Mouse (Mus musculus) R1 (cell line): ENCODE results near the gene Itgal.
"Not testable (repeated sequence)": the region's sequence is repeated elsewhere in the genome, so short reads cannot be mapped to it uniquely, and the experiment has no call there.

Experiments used
- DNase-seq: peaks from one replicate; pipeline ENCODE4 v3.0.0-alpha.2; 2018; ENCODE audit warnings: low read depth, low spot score

Gene Itgal

DNA sequence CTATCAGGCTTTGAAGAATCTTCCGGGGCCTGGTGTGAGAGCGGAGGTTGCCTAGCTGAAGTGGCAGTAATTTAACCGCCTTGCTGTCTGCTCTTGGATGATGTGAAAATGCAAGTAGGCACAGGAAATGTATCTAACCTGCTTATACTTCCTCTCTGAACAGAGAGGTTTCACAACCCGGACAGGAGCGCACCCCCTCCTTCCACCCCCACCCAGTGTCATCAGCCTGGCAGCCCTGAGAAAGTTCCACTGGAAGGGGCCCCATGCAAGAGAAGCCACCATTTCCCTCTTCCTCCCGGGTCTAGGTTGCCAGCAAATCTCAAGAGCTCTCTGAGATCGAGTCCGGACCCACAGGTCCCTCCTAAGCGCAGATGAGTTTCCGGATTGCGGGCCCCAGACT lies at the start of gene Itgal:
TSS of gene Itgal (plus strand) at position 163 of the 400 bp plus-strand sequence.
- no peak for DNase-seq

DNA sequence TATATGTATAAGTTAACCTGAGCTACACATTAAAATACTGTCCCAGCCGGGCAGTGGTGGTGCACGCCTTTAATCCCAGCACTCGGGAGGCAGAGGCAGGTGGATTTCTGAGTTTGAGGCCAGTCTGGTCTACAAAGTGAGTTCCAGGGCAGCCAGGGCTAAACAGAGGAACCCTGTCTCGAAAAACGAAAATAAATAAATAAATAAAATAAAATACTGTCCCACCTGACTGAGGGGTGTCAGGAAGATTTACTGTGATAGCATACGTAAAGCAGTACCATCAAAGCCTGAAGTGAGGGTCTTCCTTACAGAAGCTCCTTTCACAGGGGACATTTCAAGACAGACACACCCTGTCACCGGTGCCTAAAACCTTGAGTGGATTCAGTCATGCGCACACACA lies 45.5 kb upstream of the Itgal start:
- DNase-seq, result not testable (repeated sequence)

DNA sequence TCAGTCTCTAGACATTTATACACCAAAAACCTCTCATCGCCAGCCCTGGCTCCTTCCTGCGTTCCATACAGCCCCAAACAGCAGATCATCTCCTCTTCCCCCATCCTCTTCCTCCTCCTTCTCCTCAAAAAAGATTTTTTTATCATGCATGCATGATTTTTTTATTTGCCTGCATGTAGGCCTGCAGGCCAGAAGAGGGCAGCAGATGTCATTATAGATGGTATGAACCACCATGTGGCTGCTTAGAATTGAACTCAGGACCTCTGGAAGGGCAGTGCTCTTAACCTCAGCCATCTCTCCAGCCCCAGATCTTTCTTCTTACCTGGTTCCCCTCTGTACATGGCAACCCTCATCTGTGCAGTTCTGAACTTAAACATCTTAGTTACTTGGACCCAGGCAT lies 43.6 kb upstream of the Itgal start:
- peak; percentile 69 for DNase-seq

DNA sequence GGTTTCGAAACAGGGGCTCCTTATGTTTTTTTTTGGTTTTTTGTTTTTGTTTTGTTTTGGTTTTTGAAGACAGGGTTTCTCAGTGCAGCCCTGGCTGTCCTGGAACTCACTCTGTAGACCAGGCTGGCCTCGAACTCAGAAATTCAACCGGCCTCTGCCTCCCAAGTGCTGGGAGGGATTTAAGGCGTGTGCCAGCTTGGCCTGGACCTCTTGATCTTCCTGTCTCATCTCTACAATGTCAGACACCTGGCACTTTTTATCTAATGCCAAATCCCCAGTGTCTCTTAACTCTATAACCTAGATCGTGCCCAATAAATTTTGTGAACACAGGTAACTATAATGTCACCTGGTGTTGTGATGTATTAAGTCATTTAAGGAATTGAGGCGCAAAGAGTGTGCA lies 42.7 kb upstream of the Itgal start:
- no peak for DNase-seq

DNA sequence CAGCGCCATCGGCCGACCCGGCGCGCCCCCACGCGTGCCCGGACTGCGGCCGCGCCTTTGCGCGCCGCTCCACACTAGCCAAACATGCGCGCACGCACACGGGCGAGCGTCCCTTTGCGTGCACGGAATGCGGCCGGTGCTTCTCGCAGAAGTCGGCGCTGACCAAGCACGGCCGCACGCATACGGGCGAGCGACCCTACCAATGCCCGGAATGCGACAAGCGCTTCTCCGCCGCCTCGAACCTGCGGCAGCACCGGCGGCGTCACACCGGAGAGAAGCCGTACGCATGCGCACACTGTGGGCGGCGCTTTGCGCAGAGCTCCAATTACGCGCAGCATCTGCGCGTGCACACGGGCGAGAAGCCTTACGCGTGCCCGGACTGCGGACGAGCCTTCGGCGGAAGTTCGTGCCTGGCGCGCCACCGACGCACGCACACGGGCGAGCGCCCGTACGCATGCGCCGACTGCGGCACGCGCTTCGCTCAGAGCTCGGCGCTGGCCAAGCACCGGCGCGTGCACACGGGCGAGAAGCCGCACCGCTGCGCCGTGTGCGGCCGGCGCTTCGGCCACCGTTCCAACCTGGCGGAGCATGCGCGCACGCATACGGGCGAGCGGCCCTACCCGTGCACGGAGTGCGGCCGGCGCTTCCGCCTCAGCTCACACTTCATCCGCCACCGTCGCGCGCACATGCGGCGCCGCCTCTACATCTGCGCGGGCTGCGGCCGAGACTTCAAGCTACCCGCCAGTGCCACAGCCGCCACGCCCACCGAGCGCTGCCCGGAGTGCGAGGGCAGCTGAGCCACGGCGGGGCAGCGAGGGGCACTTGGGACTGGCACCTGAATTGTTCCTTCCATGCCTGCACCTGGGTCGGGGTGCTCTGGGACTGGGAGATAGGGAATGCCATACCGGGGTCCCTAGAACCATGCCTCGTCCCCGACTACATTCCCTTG lies 42.0 kb upstream of the Itgal start:
- DNase-seq, result peak; percentile 97

DNA sequence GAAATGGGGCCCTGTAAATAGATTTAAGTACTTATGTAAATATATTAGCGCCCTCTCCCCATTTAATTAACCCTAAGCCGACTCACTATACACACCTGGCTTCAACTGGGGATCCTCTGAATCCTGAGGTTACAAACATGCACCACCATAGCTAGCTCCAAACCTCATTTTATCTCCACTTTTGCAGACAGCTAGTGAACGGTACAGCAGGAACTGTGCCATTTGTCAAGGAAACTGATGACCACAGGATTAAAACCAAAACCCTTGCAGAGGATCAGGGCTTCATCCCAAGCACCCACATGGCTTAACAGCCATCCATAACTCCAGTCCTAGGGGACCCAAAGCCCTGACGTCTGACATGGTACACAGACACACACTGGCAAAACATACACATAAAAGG lies 41.1 kb upstream of the Itgal start:
- DNase-seq, result no peak

DNA sequence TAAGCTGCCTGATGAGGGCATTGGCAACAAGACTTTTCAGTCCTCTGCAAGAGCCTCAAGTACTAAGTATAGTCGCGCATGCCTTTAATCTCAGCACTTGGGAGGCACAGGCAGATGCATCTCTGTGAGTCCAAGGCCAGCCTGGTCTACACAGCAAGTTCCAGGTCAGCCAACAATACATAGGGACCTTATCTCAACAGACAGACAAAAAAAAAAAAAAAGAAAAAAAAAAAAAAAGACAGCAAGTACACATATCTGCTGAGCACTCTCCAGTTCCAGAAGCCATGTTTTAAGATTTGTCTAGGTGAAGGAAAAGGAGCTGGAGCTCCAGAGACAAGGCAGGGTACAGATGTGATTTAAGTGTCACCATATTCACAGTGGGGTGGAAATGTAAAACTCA lies 40.1 kb upstream of the Itgal start:
- no peak for DNase-seq

DNA sequence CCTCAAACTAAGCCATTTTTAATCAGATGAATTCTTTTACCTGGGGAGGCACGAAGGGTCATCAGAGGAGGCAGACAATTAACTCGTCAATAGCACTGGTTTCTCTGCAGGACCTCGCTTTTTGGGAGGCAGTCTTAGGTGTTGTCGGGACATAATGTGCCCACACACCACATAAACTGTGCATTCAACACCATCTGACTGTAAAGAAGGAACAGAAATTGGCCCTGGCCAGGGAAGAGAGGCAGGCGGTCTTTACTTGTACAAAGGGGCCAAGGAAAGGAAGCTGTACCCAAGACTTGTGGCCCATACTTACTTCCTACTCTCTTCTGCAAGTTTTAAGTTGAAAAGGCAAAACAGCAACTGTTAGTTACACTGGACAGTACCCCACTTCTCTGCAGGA lies 39.5 kb upstream of the Itgal start:
- DNase-seq, result no peak

DNA sequence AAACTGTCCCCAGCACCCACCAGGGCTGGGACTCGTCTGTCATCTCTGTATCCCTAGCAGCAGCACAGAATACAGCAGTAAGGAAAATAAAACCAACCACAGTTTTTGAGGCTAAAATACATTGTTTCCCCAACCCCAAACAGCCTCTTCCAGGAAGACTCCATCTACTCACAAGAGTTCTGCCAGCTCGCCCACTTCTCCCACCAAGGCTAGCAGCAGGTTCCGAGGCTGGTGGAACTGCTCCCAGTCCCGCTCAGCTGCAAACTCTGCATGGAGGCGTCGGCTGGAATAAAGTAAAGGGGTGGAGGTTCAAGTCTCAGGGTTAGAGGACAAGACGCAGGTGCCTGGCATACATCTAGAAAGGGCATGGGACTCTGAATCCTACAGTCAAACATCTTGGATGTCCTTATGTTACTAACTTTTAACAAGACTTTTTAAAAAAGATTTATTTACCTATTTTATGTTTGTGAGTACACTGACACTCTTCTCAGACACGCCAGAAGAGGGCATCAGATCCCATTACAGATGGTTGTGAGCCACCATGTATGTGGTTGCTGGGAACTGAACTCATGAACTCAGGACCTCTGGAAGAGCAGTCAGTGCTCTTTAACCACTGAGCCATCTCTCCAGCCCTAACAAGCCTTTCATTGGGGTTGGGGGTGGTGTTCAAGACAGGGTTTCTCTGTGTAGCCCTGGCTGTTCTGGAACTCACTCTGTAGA lies 36.7 kb upstream of the Itgal start:
- no peak for DNase-seq

DNA sequence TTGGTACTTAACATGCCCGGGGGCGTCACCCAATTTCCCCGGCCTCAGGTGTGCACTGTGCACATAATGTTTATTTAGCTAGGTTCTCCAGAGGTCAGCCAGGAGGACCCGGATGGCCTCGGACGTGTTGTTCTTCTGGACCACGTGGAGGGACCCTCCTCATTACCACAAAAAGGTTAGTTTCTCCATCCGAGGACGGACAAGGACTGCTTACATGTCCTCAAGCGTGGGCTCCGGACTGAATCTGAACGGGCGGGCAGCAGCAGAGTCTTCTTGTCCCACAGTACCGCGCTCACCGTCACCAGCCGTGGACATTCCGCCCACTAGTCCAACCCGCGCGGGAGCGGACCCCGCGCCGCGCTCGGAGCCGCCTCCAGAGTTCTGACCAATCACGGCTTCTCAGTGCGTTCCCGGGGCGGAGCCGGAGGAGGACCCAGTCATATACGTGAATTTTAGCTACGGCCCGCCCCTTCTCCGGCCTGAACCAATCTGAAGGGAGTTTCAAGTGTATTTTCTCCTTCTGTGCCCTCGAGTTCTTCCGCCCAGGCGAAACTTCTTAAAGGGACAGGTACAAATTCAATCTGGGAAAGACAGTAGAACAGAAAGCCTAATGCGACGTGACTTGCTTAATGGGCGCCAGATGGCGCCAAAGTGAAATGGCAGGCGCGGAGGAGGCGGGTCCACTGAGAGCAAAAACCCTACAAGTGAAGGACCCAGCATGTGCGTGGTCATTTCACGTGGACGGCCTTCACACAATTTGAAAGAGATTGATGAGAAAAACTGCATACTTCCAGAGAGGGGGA lies 35.5 kb upstream of the Itgal start, which contains the start of gene Dctpp1:
TSS of gene Dctpp1 (minus strand) at position 401 of the 803 bp plus-strand sequence.
- peak; percentile 100 for DNase-seq

DNA sequence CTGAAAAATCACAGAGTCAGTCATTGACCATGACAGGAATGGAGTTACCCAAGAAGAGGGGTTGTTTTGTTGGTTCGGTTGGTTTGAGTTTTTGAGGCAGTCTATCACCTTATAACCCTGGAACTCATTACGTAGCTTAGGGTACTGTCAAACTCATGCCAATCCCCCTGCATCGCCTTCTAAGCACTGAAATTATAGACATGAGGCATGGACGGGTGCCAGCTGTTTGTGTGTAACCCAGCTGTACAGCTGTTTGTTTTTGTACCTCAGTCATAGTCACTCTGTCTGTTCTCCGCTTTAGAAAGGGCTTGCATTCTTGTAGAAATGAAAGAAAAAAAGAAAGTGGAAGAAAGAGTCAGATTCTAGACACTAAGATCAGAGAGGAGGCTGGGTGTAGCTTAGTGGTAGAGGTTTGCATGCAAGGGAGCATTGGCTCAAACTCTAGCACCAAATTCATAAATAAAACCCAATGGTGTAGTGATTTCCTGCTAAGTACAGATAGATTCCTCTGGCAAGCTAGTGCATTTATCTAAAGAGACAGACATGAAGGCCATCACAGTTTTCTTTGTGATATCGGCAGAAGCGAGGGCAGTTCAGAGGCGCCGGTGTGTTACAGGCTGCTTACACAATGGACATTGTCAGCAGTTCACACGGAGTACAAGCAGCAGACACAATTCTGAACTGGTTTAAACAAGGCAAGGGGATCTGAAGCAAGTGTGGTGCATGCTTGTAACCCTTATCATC lies 33.7 kb upstream of the Itgal start:
- DNase-seq, result no peak

DNA sequence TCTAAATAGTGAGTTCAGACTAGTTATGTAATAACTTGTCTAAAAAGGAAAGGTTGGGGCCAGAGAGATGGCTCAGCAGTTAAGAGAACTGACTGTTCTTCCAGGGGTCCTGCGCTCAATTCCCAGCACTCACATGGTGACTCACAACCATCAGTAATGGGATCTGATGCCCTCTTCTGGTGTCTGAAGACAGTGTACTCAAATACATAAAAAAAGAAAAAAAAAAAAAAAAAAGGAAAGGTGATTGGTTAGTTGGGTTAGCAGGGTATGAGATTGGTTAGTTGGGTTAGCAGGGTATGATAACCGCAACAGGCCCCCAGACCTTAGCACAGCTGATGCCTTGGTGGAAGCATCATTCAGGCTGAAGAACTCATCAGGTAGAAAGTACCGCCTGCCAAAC lies 32.5 kb upstream of the Itgal start:
- DNase-seq, result no peak

DNA sequence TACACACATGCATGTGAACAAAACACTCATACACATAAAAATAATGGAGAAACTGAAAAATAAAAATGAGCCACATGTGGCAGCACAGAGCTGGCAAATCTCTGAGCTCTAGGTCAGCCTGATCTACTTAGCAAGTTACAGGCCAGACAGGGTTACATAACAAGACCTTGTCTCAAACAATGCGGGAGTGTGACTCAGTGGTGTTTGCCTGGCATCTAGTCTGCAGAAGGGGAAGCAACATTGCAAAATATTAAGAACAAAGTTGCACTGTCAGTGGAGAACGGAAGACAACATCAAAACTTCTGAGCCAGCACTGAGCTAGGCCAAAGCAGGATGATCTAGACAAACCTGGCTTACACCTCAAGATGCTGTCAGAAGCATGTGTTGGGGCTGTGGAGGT lies 25.8 kb upstream of the Itgal start:
- DNase-seq, result no peak

DNA sequence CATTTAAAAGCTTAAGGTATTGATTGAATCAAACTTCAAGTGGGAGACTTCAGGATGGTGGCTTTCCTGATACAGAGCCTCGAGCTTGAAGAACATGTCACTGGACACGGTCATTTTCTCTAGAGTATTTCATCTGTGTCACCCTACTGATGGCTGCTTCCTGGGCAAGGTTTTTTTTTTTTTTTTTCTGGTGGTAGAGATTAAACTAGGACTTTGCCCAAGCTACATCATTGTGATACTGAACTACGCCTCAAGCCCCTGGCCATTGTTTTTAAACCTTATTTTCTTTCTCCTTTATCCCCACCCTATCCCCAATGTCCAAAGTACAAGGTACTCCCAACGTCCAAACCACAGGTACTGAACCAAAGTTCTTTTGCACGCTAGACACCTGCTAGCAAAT lies 25.4 kb upstream of the Itgal start:
- no peak for DNase-seq

DNA sequence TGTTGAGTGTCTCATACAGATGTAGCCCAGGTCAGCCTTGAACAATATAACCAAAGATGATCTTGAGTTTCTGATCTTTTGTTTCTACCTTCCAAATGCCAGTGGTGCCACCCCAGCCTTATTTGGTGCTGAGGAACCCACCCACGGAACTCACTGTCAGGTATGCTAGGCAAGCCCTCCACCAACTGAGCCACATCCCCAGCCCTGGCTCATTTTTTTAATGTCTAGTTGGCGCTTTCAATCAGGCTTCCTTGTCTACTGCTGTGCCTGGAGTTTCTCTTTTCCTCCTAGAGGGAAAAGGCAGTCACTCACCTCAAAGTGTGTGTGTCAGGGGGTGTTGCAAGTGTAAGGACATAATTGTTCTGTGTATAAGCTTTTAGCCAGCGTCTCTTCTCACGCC lies 25.0 kb upstream of the Itgal start:
- no peak for DNase-seq

DNA sequence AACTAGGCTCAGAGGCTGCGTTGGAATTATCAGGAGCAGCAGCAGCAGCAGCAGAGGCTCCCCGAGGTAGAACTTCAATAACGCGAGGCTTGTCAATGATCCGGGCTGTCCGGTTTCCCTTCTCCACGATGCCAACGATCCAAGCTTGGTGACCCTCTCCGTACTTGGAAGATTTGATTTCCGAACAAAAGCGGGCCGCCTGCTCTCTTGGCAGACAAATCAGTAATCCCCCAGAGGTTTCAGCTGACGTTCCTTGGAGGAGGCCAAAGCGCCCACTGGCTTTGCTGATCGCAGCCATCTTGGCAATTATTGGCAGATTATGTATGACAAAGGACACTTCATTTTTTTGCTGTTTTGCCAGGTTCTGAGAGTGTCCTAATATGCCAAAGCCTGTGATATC lies 23.5 kb upstream of the Itgal start:
- no peak for DNase-seq

DNA sequence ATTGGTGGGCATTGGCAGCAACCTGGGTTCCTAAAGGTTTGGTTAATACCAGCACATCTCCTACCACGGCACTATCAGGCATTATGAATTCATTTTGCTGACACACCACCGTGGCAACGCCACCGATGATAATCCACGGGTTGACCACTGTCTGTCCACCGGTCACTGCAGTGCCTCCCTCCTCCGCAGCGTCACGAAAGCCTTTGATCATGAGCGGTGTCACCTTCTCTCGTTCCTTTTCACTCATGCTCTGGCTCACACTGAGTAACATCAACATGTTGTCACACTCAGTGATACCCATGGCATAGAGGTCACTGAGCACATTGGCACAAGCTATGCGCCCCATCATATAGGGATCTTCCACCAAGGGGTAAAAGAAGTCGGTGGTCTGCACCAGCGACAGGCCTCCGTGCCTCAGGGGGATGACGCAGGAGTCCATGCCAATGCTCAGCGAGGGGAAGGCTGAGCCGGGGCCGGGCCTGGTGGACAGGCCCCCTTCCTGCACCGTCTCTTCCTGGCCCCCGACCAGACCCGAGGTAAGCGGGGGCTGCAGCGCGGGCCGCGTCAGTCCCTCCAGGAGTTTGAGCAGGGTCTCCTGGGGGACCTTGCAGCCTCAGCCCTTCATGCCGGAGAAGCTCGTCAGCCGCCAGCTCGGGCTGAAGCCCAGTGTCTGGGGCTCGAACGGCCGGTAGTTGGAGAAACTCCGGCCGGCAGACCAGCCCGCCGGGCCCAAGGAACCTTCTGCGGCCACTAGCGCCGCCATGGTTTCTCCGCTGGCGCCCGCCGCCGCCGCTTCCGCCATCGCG lies 22.7 kb upstream of the Itgal start:
- DNase-seq, result peak; percentile 41

DNA sequence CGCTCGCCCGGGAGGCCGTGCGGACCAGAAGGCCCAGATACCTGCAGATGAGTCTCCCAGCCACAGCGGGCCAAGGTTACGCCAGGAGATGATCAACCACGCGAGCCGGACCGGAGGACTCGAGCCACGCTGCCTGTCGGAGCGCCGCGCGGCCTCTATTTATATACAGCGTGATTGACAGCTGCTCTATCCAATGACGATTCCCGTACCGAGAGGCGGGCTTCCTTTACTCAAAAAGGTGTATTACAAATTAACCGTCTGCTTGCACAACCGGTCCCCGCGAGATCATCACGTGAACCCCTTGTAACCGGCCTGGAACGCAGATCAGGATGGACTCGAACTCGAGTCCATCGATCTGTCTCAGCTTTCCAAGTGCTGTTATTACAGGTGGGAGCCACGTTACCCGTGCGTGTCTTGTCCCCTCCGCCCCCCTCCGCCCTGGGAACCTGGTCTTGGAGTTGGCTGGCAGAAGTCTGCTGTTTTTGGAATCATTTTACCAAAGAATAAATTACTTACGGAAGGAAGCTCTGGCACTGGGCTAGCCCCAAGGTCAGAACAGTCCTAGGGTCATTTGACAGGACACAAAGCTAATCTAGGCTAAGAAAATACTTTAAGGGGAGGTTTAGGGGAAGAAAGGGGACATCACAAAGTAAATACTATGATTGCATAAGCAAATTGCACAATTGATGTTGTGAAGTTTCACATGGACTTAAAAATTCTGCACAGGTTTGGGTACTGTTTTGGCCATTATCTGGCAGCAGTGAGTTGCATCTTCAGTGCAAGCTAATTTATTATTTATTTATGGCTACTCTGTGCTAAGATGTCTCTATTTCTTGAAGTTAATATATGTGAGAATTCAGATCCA lies 21.9 kb upstream of the Itgal start, which contains the start of gene Sephs2:
TSS of gene Sephs2 (minus strand) at position 131 of the 865 bp plus-strand sequence.
- peak; percentile 97 for DNase-seq

DNA sequence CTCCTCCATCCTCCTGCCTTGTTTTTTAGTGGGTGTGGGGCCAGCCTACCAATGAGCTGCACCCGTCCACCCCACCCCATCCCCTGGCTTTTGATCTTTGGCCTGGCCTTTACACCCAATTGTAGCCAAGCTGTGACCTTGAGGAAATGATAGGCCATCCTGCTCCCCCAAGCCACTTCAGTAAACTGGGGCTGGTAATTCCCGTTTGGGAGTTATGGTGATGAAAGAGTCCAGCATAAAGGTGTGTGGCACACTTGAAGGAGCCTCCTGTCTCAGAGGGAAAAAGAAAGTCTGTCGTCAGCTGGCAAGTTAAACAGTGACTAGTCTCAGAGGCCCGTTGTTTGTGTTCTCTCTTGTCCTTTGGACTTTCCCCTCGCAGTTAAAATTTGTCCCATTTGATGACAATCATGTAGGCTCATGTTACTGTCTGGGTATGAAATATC lies 19.5 kb upstream of the Itgal start:
- DNase-seq, result no peak
